Comparison of ENCODE assay signal across 18 mouse cellular contexts in genomic region chr10:117396386-117397048, GRCm38 (mm10). TPM values are rescaled to one million over a fixed set of nuclear protein-coding genes. Genes with fewer than 3 reads are reported as not detected.
DNase-seq lines count a peak whose midpoint lies in the region; ATAC-seq and TF ChIP-seq lines count a peak whose summit lies in the region.
"Had no signal": no experiment of that assay in that cellular context is flagged by ENCODE, and none has a peak within 500 bp of the region (broad histone marks: within the 10 kb centered on the region; RNA-seq: fewer than 3 reads in every experiment).

No protein-coding gene starts in this region.

- no peaks in the 10 kb centered on the region for H3K27me3 ChIP-seq in heart, embryonic 11.5 days (ENCODE audit: control insufficient read depth, insufficient read depth, low read length)
- no peaks in the 10 kb centered on the region; the same call in 1 of the 2 replicates for H3K27me3 ChIP-seq in liver, embryonic 12.5 days (replicated peaks)
- no peaks in the 10 kb centered on the region for H3K27me3 ChIP-seq in liver, postnatal 0 days (ENCODE audit: insufficient read depth, low read length)
- H3K27me3 ChIP-seq in embryonic facial prominence, embryonic 15.5 days: no peaks in the 10 kb centered on the region
- H3K27me3 ChIP-seq in stomach, embryonic 14.5 days (ENCODE audit: control insufficient read depth, insufficient read depth, low read length): no peaks in the 10 kb centered on the region
- no peaks in the 10 kb centered on the region; the same call in 1 of the 2 replicates for H3K27me3 ChIP-seq in forebrain, embryonic 10.5 days (ENCODE audit: poor library complexity, severe bottlenecking)

- H3K4me1 ChIP-seq in heart, embryonic 11.5 days (ENCODE audit: control insufficient read depth, insufficient read depth, low read length): no peaks in the 10 kb centered on the region
- peaks cover 18% of the 10 kb centered on the region for H3K4me1 ChIP-seq in liver, embryonic 12.5 days
- H3K4me1 ChIP-seq in liver, postnatal 0 days (ENCODE audit: insufficient read depth): peaks cover 11% of the 10 kb centered on the region; the same call in 1 of the 2 replicates
- no peaks in the 10 kb centered on the region for H3K4me1 ChIP-seq in embryonic facial prominence, embryonic 15.5 days
- no peaks in the 10 kb centered on the region for H3K4me1 ChIP-seq in stomach, embryonic 14.5 days (ENCODE audit: control insufficient read depth, insufficient read depth, low read length)
- peaks cover 18% of the 10 kb centered on the region for H3K4me1 ChIP-seq in forebrain, embryonic 10.5 days

- intact Hi-C loops in heart, postnatal 36 days (cut with DNase I): no loop called here
- intact Hi-C loops in left cerebral cortex, postnatal 25 days (cut with DNase I): no loop called here

- no peak for DNase-seq in heart, postnatal 36 days
- DNase-seq in liver, postnatal 0 days: no peak
- DNase-seq in left cerebral cortex, postnatal 25 days (ENCODE audit: low spot score in 2 of 2): no peak
- no peak for DNase-seq in forebrain, embryonic 10.5 days (ENCODE audit: extremely low spot score, low spot score)
- DNase-seq: adrenal gland, postnatal 25 days; B cell, adult 2 months; cerebellum, adult 11 months; embryo, embryonic 11 days; forebrain, postnatal 0 days; kidney, adult 18-20 months; lung, postnatal 10 days; right cerebral cortex, postnatal 4 days; thymus, adult 18-20 months had no signal

- no peak for ATAC-seq in heart, embryonic 11.5 days (replicated peaks; ENCODE audit: insufficient number of reproducible peaks, low FRiP score, low TSS enrichment)
- ATAC-seq in liver, embryonic 12.5 days: no peak
- no peak for ATAC-seq in liver, postnatal 0 days
- ATAC-seq in embryonic facial prominence, embryonic 15.5 days (ENCODE audit: insufficient number of reproducible peaks, low FRiP score, low TSS enrichment, low read depth): 0 out of 2 replicates have a peak, but pooled peaks have one; percentile 9
- no peak; the same call in 1 of the 2 replicates for ATAC-seq in stomach, embryonic 14.5 days (ENCODE audit: insufficient number of reproducible peaks, insufficient read depth, low FRiP score, low read depth)
- ATAC-seq: forebrain, postnatal 0 days; midbrain, embryonic 16.5 days had no signal

- no peak for TF ChIP-seq CTCF in liver, postnatal 0 days (IDR thresholded peaks at IDR 0.05; ENCODE audit: low read depth)

- 45% methylated on average over 18 of the region's 18 CpGs for WGBS in heart, embryonic 11.5 days (ENCODE audit: insufficient replicate concordance)
- WGBS in liver, embryonic 12.5 days (ENCODE audit: insufficient replicate concordance): 48% methylated on average over 18 of the region's 18 CpGs
- 59% methylated on average over 18 of the region's 18 CpGs for WGBS in liver, postnatal 0 days (ENCODE audit: insufficient replicate concordance)
- 35% methylated on average over 17 of the region's 18 CpGs for WGBS in embryonic facial prominence, embryonic 15.5 days
- 38% methylated on average over 18 of the region's 18 CpGs for WGBS in stomach, embryonic 14.5 days
- 69% methylated on average over 18 of the region's 18 CpGs for WGBS in forebrain, embryonic 10.5 days

- H3K4me2 ChIP-seq in heart, embryonic 11.5 days: peak overlapping the region; percentile 34
- H3K4me2 ChIP-seq in liver, embryonic 12.5 days: peak overlapping the region; percentile 27; the same call in 1 of the 2 replicates
- H3K4me2 ChIP-seq in liver, postnatal 0 days (ENCODE audit: low read depth, low read length): no peak overlapping the region
- no peak overlapping the region for H3K4me2 ChIP-seq in embryonic facial prominence, embryonic 15.5 days (replicated peaks)
- peak overlapping the region; percentile 37 for H3K4me2 ChIP-seq in stomach, embryonic 14.5 days (replicated peaks; ENCODE audit: low read depth, low read length)

- H3K9me3 ChIP-seq in heart, embryonic 11.5 days (replicated peaks; ENCODE audit: control insufficient read depth, low read length): no peaks in the 10 kb centered on the region
- H3K9me3 ChIP-seq in liver, embryonic 12.5 days (replicated peaks): no peaks in the 10 kb centered on the region
- H3K9me3 ChIP-seq in liver, postnatal 0 days (ENCODE audit: low read length): no peaks in the 10 kb centered on the region
- no peaks in the 10 kb centered on the region for H3K9me3 ChIP-seq in embryonic facial prominence, embryonic 15.5 days (replicated peaks)
- H3K9me3 ChIP-seq in stomach, embryonic 14.5 days (ENCODE audit: control insufficient read depth, low read depth, low read length): no peaks in the 10 kb centered on the region
- no peaks in the 10 kb centered on the region for H3K9me3 ChIP-seq in forebrain, embryonic 10.5 days

- no peak overlapping the region for H3K4me3 ChIP-seq in heart, embryonic 11.5 days (ENCODE audit: low read depth, low read length)
- H3K4me3 ChIP-seq in liver, embryonic 12.5 days: no peak overlapping the region
- no peak overlapping the region for H3K4me3 ChIP-seq in liver, postnatal 0 days (ENCODE audit: low read depth, low read length)
- H3K4me3 ChIP-seq in embryonic facial prominence, embryonic 15.5 days (replicated peaks): no peak overlapping the region
- no peak overlapping the region for H3K4me3 ChIP-seq in stomach, embryonic 14.5 days (ENCODE audit: low read depth, low read length)
- H3K4me3 ChIP-seq in forebrain, embryonic 10.5 days: no peak overlapping the region

- H3K9ac ChIP-seq in heart, embryonic 11.5 days (ENCODE audit: low read depth, low read length): no peak overlapping the region
- no peak overlapping the region for H3K9ac ChIP-seq in liver, embryonic 12.5 days
- H3K9ac ChIP-seq in liver, postnatal 0 days (replicated peaks): no peak overlapping the region
- no peak overlapping the region for H3K9ac ChIP-seq in embryonic facial prominence, embryonic 15.5 days
- H3K9ac ChIP-seq in stomach, embryonic 14.5 days (replicated peaks; ENCODE audit: low read depth, low read length): no peak overlapping the region
- H3K9ac ChIP-seq: forebrain, postnatal 0 days had no signal

- H3K36me3 ChIP-seq in heart, embryonic 11.5 days (ENCODE audit: control insufficient read depth, insufficient read depth, low read length): no peaks in the 10 kb centered on the region
- H3K36me3 ChIP-seq in liver, embryonic 12.5 days: no peaks in the 10 kb centered on the region
- no peaks in the 10 kb centered on the region for H3K36me3 ChIP-seq in liver, postnatal 0 days (replicated peaks; ENCODE audit: insufficient read depth, low read length)
- H3K36me3 ChIP-seq in embryonic facial prominence, embryonic 15.5 days: no peaks in the 10 kb centered on the region
- H3K36me3 ChIP-seq in stomach, embryonic 14.5 days (ENCODE audit: control insufficient read depth, insufficient read depth, low read length): no peaks in the 10 kb centered on the region
- no peaks in the 10 kb centered on the region for H3K36me3 ChIP-seq in forebrain, embryonic 10.5 days (replicated peaks)

- TF ChIP-seq EP300 in liver, postnatal 0 days (IDR thresholded peaks at IDR 0.05; ENCODE audit: low read depth): no peak

- H3K27ac ChIP-seq in heart, embryonic 11.5 days (ENCODE audit: low read depth, low read length): no peak overlapping the region
- no peak overlapping the region for H3K27ac ChIP-seq in liver, embryonic 12.5 days
- no peak overlapping the region for H3K27ac ChIP-seq in liver, postnatal 0 days (ENCODE audit: low read depth)
- no peak overlapping the region for H3K27ac ChIP-seq in embryonic facial prominence, embryonic 15.5 days (replicated peaks)
- no peak overlapping the region for H3K27ac ChIP-seq in stomach, embryonic 14.5 days (ENCODE audit: low read length)
- no peak overlapping the region for H3K27ac ChIP-seq in forebrain, embryonic 10.5 days

RNA-seq across cellular contexts. Expression of gene Cpsf6, which starts 16.7 kb away (rescaled TPM):
- 97.9 and 117 TPM in 2 replicates for polyA plus RNA-seq in heart, embryonic 11.5 days (2014; fragmentation: Nextera tagmentation; extraction: Ambion mirVana)
- total RNA-seq in heart, postnatal 36 days (2021): 10 to 100 TPM; 30.0 to 33.7 TPM
- polyA plus RNA-seq in liver, embryonic 12.5 days (2016; fragmentation: Nextera tagmentation; extraction: Ambion mirVana): 92.5 and 96.8 TPM in 2 replicates
- 34.4 and 38.6 TPM in 2 replicates for polyA plus RNA-seq in liver, postnatal 0 days (2015; fragmentation: Nextera tagmentation; extraction: Ambion mirVana)
- 124 and 127 TPM in 2 replicates for polyA plus RNA-seq in embryonic facial prominence, embryonic 15.5 days (2015; fragmentation: Nextera tagmentation; extraction: Ambion mirVana)
- polyA plus RNA-seq in stomach, embryonic 14.5 days (2014; fragmentation: Nextera tagmentation; extraction: Ambion mirVana): 173 and 185 TPM in 2 replicates
- total RNA-seq in left cerebral cortex, postnatal 25 days (2021): 100 to 1,000 TPM; 106 to 109 TPM
- polyA plus RNA-seq in forebrain, embryonic 10.5 days (2016; fragmentation: Nextera tagmentation; extraction: Ambion mirVana): 243 and 253 TPM in 2 replicates

Comparison
In these comparisons a context has a peak if more than half of its experiments do, and no peak if none do; other contexts are left out.
1. H3K4me2 ChIP-seq: peak in heart, embryonic 11.5 days (single experiment), liver, embryonic 12.5 days (single experiment) and stomach, embryonic 14.5 days (single experiment); none in liver, postnatal 0 days (single experiment) and embryonic facial prominence, embryonic 15.5 days (single experiment).